Mouse (Mus musculus) midbrain, embryonic 12.5 days (tissue): ENCODE results near the gene Krt1. TPM values are rescaled to one million over a fixed set of nuclear protein-coding genes. Genes with fewer than 3 reads are reported as not detected.

Source experiments
- ATAC-seq: fragments of 200-750 bp; cut with Nextera tagmentation; 2 replicates; pipeline ENCODE4 v1.8.0; 2017; ENCODE audit warnings: low read depth, moderate TSS enrichment, moderate library complexity; ENCODE audit not compliant: low FRiP score
- H3K27ac ChIP-seq: fragments of 300-500 bp; sonication (generic); replicated peaks from 2 replicates; pipeline ENCODE4 v1.5.1; 2016; ENCODE audit warnings: mild to moderate bottlenecking
- H3K27me3 ChIP-seq: fragments of 300-500 bp; sonication (generic); 2 replicates; pipeline ENCODE4 v1.6.1; 2016; ENCODE audit warnings: mild to moderate bottlenecking
- H3K36me3 ChIP-seq: fragments of 300-500 bp; sonication (generic); 2 replicates; pipeline ENCODE4 v1.6.1; 2016
- H3K4me1 ChIP-seq: fragments of 300-500 bp; sonication (generic); 2 replicates; pipeline ENCODE4 v1.6.1; 2016
- H3K4me2 ChIP-seq: fragments of 300-500 bp; sonication (generic); replicated peaks from 2 replicates; pipeline ENCODE4 v1.6.1; 2016; ENCODE audit warnings: mild to moderate bottlenecking, moderate library complexity
- H3K4me3 ChIP-seq: fragments of 300-500 bp; sonication (generic); 2 replicates; pipeline ENCODE4 v1.5.1; 2016; ENCODE audit warnings: mild to moderate bottlenecking
- H3K9ac ChIP-seq: fragments of 300-500 bp; sonication (generic); replicated peaks from 2 replicates; pipeline ENCODE4 v1.6.1; 2016; ENCODE audit warnings: mild to moderate bottlenecking, moderate library complexity
- H3K9me3 ChIP-seq: fragments of 300-500 bp; sonication (generic); 2 replicates; pipeline ENCODE4 v1.6.1; 2016; ENCODE audit warnings: mild to moderate bottlenecking
- WGBS: fragments of 180-500 bp; shearing (Covaris S2); methylation state at CpG from one replicate; pipeline ENCODE4 v1.1.7; 2016; 5-methylcytosine and 5-hydroxymethylcytosine counted together
- microRNA-seq: library from miRNA; unstranded; fragments of <30 nt; microRNA quantifications from one replicate; pipeline ENCODE4, GENCODE M21; 2017
- polyA plus RNA-seq: library from polyadenylated mRNA; unstranded; fragments of >200 nt; fragmentation: Nextera tagmentation; extraction: Ambion mirVana; gene quantifications from 2 replicates; pipeline ENCODE4 v1.2.1, GENCODE M21; 2016

Gene Krt1
- polyA plus RNA-seq, 1 experiment from 2014 or later, result 2.3 TPM

GRCm38 (mm10) chr15:101802296-101802835 lies 48.2 kb downstream of the Krt1 start, which contains the start of gene Krt73:
Gene Krt73, minus strand, starts transcription at chr15:101802346.
- no peak within 1 kb of the TSS; the same call in 1 of the 2 replicates for H3K27ac ChIP-seq
- no peak for ATAC-seq

More at GRCm38 (mm10) chr15:101802296-101802835, 48.2 kb downstream of the Krt1 start, which contains the start of gene Krt73:
- Histone ChIP-seq H3K4me1 (peaks cover 8% of the 10 kb centered on the region; the same call in 1 of the 2 replicates), H3K4me2 (no peak within 1 kb of the TSS), H3K9me3 (no peaks in the 10 kb centered on the region), H3K36me3 (no peaks in the 10 kb centered on the region), H3K27me3 (no peaks in the 10 kb centered on the region), H3K4me3 (no peak within 1 kb of the TSS), H3K9ac (no peak within 1 kb of the TSS)
- WGBS, result 78% methylated on average over 6 of the region's 6 CpGs

Small RNA genes within 50 kb of the gene (microRNA-seq; reads per million reads assigned to microRNA genes)
- gene Gm44356, result not detected

Other genes starting within 250 kb of the Krt1 start
- not detected in 2 replicates for gene Gm5414, start 222.6 kb downstream of the Krt1 start, polyA plus RNA-seq
- not detected in 2 replicates for gene Gm5478, start 203.4 kb downstream of the Krt1 start, polyA plus RNA-seq
- not detected in 2 replicates for gene Krt6b, start 170.5 kb downstream of the Krt1 start, polyA plus RNA-seq
- gene Krt6a, start 156.5 kb downstream of the Krt1 start, polyA plus RNA-seq, result not detected in 2 replicates
- 5.3 and 7.9 TPM in 2 replicates for gene Krt5, start 137.9 kb downstream of the Krt1 start, polyA plus RNA-seq
- not detected in 2 replicates for gene Krt71, start 107.7 kb downstream of the Krt1 start, polyA plus RNA-seq
- gene Krt72, start 64.3 kb downstream of the Krt1 start, polyA plus RNA-seq, result not detected in 2 replicates
- 0.34 TPM in 2 replicates for gene Krt73, start 48.4 kb downstream of the Krt1 start, polyA plus RNA-seq
- not detected in 2 replicates for gene Krt2, start 32.6 kb downstream of the Krt1 start, polyA plus RNA-seq
- gene Krt77, start 18.9 kb upstream of the Krt1 start, polyA plus RNA-seq, result not detected in 2 replicates
- not detected in 2 replicates for gene Krt76, start 42.1 kb upstream of the Krt1 start, polyA plus RNA-seq
- not detected in 2 replicates for gene Krt4, start 73.9 kb upstream of the Krt1 start, polyA plus RNA-seq
- gene Krt79, start 89.5 kb upstream of the Krt1 start, polyA plus RNA-seq, result 0.14 and 0.27 TPM in 2 replicates
- not detected in 2 replicates for gene Krt78, start 103.5 kb upstream of the Krt1 start, polyA plus RNA-seq
- gene Krt8, start 153.7 kb upstream of the Krt1 start, polyA plus RNA-seq, result 6.2 and 8.4 TPM in 2 replicates
- 3.2 and 4.3 TPM in 2 replicates for gene Krt18, start 177.4 kb upstream of the Krt1 start, polyA plus RNA-seq
- gene Eif4b, start 223.0 kb upstream of the Krt1 start, polyA plus RNA-seq, result 98.7 and 100 TPM in 2 replicates
- gene Tns2, start 249.6 kb upstream of the Krt1 start, polyA plus RNA-seq, result 13.3 and 14.1 TPM in 2 replicates